Mouse (Mus musculus): Measurements from ENCODE around the gene Golga5. TPM values are rescaled to one million over a fixed set of nuclear protein-coding genes. Genes with fewer than 3 reads are reported as not detected.

Golga5 gene
- total RNA-seq (2023): 44.6 to 54.9 TPM (median 47.2 TPM) in 4 replicates

DNA sequence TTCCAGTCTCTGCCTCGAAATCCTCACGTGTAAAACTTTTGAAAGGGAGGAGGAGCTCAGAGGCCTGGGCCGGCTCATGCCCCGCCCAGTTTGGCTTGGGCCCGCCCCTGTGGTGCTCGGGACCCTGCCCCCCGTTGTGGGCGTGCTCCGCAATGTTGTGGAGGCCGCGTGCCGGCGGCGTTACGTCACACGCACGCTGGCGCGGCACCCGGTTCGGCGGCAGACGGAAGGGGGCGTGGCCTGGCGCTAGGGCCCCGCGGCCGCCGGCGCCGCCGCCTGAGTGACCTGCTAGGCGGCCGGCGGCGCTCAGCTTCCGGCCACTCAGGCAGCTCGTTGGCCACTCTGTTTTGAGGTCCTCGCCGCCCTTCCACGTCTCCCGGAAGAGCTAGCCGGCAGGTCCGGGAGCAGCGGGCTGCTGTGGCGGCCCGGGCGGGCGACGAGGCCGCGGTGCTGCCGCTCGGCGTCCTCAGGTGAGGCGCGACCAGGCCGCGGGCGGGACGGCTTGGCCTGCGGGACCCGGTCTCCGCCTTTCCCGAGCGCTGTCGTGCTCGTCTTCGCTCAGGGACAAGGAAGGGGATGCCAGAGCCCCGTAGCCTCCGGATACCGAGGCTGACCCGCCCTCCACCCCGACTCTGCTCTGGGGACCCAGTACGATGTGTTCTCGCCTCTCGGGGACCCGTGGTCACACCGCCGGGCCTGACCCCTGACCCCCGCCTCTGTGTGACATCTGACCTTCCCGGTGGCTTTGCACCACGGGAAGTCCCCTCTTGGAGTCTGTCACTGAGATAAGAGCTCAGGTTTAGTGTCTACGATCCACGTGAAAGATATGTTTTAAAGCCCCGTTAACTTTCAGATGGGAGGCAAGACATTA is at the start of gene Golga5:
Gene Golga5, plus strand, starts transcription at position 242 of the 871 bp plus-strand sequence.

DNA sequence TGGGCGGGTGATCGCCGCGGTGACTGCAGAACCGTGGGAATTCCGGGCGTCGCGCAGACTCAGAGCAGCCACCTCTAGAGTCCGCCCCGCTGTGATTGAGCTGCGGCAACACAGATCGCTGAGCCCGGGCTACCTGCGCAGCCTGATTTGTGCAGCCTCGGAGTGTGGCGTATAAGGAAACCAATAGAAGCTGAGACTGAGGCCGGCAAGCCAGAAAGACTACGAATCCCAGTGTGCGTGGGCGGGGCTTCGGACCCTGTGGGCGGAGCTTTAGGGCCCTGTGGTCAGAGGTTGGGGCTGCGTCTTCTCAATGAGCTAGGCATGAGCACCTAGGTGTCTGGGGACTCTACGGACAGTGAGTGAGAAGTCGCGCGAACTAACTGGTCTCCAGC is 29.3 kb upstream of the Golga5 start, which contains the start of gene Lgmn:
Gene Lgmn, minus strand, starts transcription at position 182 of the 392 bp plus-strand sequence.

Other genes with a start within 250 kb of the Golga5 start
- 187 to 207 TPM (median 203 TPM) in 4 replicates for gene Rin3, start 186.1 kb upstream of the Golga5 start, total RNA-seq (2023)
- 102 to 110 TPM (median 105 TPM) in 4 replicates for gene Lgmn, start 29.3 kb upstream of the Golga5 start, total RNA-seq (2023)
- not detected in 4 replicates for gene Chga, start 85.8 kb downstream of the Golga5 start, total RNA-seq (2023)
- 21.5 to 42.6 TPM (median 34.5 TPM) in 4 replicates for gene Itpk1, start 235.8 kb downstream of the Golga5 start, total RNA-seq (2023)